Mouse (Mus musculus) urinary bladder, postnatal 10 days (tissue): ENCODE measurements around the gene Sec24c.

Experiments
- DNase-seq: peaks from one replicate; pipeline ENCODE4 v3.0.0; 2022; ENCODE audit warnings: low spot score

Sec24c gene

DNA sequence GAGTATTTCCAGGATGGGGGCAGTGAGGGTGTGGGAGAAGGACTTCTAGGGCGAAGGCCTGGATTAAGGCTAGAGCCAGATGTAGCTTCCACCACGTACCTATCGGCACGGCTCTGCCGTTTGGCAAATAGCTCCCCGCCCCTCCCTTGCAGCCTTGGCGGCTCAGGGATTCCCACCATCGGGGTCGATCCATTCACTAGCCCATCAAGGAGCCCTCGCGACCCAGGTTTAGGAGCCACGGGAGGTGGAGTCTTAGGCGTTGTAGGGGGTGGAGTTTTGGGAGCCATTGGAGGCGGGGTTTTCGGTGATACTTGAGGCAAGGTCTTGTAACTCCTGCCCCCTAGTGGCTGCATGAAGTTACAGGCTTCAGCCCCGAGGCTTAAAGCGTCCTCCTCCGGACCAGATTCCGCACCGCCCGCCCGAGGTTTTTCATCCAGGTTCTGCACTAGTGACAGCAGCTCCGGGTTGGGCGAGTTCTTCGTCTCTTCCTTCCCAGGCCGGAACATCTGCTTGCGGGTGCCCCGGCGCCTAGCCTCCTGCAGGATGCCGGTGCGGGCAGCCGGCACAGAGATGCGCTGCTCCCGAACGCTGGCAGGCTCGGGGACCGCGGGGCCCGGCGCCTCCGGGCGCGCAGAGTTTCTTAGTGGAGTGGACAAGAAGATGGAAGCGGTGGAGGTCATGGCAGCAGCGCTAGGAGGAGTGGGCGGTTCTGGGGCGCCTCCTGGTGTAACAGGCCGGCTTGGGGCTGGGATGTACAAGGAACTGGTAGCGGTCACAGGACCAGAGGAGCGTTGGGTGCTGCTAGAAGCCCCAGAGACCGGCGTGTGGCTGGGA lies 13.1 kb upstream of the Sec24c start:
- DNase-seq, result peak; percentile 63

DNA sequence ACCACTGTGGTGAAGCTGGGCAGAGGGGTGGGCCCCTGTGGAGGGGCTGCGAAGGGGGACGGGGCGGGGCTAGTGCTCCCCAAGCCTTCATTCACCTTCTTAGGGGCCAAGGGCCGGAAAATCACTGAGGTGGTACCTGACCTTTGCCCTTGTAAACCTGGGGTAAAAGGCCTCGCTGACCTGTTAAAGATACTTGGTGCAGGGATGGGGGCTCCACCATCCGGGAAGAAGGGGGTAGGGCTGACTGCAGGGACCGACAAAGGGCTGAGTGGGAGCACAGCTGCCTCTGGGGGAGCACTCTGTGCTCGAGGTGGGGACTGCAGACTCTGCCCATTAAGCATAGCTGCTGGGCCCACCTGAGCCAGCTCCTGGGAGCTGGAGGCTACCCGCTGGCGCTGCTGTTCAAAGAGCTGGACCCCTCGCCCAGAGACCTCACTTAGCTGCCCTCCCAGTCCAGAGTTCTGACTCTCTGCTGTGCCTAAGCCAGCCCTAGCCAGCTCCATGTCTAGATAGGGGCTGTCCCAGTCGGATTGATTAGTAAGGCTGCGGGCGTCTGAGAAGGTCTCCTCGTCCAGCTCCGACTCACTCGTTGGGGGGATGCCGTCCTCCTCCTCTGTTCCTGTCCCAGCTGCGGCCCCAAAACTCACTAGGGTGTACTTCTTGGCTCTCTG lies 12.3 kb upstream of the Sec24c start:
- DNase-seq, result no peak

DNA sequence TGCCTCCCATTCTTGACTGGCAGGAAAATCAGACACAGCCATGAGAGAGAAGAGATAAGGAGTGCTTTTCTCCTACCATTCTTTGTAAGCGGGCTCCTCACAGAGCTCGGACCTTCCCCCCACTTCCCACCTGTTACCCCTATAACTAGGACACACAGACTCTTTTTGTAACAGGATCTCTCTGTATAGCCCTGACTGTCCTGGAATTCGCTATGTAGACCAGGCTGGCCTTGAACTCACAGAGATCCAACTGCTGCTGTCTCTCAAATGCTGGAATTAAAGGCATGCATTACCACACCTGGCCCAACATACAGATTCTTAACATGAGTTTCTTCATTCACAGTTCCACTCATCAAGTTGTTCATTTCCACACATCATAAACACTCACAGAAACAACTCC lies 11.4 kb upstream of the Sec24c start:
- no peak for DNase-seq

DNA sequence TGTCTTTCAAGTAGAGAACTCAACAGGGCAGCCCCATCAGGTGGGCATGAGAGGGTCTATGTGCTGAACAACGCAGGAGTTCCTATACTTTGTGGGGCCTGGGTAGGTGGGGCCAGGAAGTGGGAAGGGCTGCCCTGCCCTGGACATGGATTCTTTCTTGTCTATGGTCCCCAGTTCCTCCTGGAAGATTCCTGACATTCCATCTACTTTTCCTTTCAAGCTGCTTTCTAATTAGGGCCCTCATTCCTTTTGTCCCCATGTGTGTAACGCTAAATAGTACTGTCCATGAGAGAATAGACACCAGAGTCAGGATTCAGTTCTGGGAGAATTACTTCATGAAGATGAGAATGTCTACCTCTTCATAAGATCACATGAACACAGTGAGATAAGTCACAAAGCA lies 10.5 kb upstream of the Sec24c start:
- DNase-seq, result no peak

DNA sequence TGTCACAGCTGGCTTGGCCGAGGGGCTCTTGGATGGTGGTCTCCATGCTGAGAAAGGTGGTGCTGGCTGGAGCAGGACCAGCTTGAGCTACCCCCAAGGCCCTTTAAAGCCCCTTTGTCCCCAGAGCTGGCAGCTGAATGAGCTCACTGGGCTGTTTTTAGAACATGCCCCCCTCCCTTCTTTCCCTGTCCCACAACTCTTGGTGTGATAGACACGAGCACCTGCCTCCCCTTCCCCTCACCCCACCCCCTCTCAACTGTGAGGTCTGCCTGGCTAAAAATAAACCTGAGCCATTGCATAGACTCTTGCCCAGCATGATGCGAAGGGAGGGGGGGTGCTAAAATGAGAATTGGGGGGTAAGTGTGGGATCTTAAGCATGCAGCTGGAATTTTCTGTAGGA lies 9.7 kb upstream of the Sec24c start:
- DNase-seq, result no peak

DNA sequence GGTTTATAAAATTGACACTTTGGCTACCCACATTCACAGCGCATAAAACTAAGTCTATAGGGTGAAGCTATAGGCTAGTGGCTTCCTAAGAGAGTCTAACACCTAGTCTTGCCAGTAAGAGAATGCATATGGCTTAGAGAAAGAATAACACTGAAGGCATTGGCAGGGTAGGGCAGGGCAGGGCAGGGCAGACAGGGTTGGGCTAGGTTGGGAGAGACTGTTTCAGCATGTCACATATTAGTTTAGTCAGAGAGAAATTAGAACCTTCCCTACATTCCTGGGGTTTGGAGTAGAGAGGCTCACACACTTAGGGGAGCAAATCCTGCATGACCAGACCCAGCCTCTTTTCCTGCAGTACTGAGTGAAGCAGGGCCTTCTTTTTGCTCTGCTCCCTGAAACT lies 6.6 kb upstream of the Sec24c start:
- no peak for DNase-seq

DNA sequence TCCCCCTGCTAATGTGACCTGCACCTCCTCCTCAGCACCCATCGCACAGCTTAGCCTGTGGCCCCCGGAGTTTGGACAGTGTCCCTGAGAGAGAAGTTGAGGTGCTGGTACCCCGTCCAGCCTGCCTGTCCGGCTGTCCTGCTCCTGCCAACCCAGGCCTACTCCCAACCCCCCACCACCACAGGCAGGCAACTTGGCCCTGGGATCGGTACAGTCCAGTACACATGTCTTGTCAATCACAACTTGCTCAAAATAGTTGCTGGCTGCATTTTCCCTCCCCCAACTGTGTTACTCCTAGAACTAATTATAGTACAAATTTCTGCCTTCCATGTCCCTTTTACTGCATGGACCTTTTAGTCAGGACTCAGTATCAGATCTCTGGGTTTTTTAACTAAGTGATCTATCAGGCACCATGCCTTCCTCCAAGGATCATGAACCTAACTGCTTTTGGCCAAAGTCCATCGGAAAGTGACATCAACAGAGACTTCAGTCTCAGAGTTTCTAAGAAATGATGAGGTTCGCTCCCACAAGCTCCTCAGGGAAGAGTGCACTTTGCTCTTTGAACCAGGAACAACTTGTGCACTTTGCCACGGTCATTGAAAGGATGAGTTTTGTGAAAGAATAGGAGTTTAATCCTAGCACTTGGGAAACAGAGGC lies 5.8 kb upstream of the Sec24c start, which contains the start of gene Synpo2l:
TSS of gene Synpo2l (minus strand) at position 201 of the 657 bp plus-strand sequence.
- no peak for DNase-seq

DNA sequence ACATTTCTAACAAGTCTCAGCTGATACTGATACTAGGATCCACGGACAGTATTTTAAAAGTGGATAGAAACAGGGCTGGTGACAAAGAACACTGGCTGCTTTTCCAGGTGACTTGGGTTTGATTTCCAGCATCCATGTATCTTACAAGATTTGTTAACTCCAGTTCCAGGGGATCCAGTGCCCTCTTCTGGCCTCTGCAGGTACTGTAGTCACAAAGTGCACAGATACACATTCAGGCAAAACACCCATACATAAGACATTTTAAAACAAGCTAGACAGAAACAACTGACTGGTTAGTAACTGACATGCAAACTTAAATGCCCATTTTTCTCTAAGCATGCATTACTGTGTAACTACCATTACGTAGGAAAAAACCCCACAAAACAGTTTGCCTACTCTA lies 1.1 kb upstream of the Sec24c start:
- DNase-seq, result no peak

DNA sequence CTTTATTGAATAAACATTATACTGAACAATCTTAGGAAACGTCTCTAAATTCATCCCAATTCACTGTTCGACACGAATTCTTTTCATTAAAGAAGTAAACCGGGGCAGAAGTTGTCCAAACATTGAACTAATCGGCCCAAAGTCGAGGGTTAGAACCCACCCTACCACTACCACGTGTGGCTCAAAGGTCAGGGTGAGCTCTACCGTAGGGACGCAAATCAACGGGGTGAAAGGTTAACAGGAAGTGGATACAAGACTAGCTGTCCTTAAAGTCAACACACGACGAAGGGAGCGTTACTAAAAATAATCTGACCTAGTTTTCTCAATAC lies 409 bp upstream of the Sec24c start:
- no peak for DNase-seq

DNA sequence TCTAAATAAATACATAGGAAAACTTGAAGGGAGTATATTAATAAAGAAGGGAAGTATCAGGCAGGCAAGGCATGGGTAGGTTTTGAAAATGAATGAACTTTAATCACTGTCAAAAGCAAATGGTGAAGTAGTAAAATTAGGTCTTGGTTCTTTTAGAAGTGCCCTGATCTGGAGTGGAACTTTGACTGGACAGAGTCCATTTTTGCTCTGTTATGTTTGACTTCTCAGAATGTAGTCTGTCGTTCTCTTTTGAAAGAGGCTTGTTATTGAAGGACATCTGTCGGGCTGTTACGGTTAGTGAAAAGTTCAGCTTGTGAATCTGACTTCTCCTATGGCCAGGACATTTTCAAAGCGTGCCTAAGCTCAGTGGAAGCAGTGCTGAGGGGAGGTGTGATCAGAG lies 3.8 kb downstream of the Sec24c start:
- no peak for DNase-seq

DNA sequence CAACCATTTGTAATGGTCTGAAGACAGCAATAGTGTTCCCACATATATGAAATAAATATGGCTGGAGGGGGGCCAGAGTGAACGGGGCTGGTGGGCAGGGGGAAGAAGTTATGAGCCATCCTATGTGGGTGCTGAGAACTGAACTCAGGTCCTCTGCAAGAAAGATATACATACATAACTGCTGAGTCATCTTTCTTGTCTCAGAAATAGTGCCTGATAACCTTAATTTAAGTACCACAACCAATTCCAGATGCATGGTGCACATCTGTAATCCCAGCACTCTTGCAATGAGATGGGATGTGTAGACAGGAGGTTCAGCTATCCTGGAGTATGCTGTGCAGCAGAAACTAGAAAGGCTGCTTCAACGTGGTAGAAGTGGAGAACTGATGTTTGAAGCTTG lies 7.6 kb downstream of the Sec24c start:
- no peak for DNase-seq

DNA sequence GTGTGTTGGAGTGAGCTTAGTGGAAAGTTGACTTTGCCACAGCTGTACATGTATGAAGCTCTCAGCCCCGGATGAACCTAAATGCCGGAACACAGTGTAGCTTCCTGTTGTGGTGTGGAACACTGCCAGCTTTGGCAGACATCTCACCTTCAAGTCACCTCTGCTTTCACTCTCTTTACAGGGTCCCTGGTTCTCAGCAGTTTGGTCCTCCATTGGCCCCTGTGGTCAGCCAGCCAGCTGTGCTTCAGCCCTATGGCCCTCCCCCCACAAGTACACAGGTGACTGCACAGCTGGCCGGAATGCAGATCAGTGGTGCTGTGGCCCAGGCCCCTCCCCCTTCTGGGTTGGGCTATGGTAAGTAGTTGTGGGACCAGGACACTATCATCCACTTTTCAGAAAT lies 8.4 kb downstream of the Sec24c start:
- no peak for DNase-seq

DNA sequence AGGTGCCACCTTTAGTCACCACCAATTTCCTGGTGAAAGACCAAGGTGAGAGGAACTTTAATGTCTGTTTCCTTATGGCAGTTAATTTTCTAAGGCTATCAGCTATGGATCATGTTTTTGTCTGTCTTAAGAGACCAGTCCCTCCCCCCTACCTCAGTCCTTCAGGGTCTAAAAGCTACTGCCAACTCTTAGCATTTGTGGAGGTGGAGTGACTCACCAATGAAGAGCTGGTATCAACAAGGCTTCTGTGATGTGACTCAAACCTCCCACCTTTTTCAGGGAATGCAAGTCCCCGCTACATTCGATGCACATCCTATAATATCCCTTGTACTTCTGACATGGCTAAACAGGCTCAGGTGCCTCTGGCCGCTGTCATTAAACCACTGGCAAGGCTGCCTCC lies 12.5 kb downstream of the Sec24c start:
- DNase-seq, result no peak

DNA sequence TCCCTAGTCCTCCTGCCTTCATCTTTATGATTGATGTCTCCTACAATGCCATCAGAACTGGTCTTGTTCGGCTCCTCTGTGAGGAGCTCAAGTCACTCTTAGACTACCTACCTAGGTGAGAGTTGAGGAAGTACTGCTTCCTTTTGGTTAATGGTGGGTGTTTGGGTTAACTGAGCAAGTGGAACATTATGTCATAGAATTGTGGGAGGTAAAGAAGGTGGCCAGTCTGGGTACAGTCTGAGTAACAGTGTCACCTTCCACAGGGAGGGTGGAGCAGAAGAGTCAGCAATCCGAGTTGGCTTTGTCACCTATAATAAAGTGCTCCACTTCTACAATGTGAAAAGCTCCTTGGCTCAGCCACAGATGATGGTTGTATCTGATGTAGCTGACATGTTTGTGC lies 14.9 kb downstream of the Sec24c start:
- no peak for DNase-seq

DNA sequence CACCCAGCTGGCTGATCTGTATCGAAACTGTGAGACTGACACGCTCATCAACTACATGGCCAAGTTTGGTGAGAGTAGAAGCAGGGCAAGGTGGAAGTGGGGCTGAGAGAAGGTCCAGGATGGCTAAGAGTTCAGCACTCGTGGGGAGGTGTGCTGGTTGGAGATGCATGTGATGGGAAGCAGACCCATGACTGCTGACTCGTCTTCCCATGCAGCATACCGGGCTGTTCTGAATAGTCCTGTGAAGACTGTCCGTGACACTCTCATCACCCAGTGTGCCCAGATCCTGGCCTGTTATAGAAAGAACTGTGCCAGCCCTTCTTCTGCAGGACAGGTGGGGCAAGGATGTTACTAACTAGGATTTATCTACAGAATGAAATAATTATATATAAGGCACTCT lies 17.7 kb downstream of the Sec24c start:
- no peak for DNase-seq

DNA sequence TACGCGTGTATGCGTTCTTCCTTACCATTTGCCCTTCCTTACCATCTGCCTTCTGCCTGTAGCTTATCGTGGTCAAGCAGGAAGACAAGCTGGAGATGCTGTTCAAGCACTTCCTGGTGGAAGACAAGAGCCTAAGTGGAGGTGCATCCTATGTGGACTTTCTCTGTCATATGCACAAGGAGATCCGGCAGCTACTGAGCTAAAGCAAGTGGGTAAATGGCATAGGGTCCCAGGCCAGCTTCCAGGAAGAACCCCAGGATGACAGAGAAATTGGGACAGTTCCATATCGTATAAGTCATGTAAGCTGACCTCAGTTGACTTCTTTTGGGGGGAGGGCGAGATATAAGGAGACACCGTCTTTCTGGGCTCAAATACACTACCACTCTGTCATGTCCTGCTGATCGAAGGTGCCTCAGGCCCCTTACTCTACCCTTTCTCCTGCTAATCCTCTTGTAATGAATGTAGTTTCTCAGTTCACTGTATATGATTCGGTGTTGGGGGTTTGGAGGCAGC lies 19.5 kb downstream of the Sec24c start:
- DNase-seq, result no peak

DNA sequence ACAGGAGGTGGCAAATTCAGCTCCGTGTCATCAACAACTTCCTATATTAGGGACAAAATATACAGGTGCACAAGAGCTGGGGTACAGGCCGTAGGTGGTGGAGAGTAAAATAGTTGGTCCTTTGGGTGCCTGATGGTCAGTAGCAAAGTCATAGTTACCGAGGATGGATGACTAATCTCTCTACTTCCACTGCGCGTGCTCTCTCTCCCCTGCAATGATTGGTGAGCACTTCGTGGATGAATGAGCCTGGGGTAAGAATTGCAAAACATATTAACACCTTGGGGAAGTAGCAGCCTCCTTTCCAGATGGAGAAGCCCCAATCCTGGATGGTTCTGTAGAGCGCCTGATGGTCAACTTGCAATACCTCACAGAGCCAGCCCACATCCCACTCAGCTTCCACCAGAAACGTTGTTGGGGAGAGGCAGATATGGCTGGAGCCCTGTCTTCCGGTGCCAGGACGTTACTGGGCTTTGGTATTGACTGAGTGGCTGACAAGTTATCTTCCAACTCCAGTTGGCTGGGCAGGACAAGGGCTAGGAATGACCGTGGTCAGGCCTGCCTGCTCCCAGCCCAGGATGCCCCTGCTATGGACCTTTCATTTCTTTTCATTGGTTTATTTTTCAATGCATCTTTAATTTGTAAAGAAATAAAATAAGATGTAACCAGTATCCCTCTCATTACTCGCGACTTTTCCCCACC lies 20.2 kb downstream of the Sec24c start:
- DNase-seq, result no peak

DNA sequence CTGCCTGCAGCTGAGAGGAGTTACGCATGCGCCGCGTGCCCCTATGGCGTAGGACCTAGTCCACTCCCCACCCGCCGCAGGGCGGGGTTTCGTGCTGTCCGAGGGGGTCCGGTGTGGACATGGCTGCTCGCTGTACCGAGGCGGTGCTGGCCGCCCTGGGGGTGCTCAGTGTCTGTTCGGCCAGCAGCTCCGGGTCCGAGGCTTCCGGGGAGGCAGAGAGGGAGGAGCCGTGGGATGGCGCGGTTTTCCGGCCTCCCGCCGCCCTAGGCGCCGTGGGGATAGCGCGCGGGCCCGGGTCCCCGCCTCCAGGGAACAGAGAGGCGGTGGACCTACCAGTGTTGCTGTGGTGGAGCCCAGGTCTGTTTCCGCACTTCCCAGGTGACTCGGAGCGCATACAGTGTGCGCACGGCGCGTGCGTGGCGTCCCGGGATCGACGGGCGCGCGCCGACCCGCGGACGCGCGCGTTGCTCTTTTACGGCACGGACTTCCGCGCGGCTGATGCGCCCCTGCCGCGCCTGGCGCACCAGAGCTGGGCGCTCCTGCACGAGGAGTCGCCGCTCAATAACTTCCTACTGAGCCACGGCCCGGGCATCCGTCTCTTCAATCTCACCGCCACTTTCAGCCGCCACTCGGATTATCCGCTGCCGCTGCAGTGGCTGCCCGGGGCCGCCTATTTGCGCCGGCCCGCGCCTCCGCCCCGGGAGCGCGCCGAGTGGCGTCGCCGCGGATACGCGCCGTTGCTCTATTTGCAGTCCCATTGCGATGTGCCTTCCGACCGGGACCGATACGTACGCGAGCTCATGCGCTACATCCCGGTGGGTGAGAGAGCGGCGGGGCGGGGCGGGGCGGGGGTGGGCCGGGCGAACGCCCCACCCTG lies 21.0 kb downstream of the Sec24c start, which contains the start of gene Fut11:
TSS of gene Fut11 (plus strand) at position 85 of the 877 bp plus-strand sequence.
- DNase-seq, result peak; percentile 54

DNA sequence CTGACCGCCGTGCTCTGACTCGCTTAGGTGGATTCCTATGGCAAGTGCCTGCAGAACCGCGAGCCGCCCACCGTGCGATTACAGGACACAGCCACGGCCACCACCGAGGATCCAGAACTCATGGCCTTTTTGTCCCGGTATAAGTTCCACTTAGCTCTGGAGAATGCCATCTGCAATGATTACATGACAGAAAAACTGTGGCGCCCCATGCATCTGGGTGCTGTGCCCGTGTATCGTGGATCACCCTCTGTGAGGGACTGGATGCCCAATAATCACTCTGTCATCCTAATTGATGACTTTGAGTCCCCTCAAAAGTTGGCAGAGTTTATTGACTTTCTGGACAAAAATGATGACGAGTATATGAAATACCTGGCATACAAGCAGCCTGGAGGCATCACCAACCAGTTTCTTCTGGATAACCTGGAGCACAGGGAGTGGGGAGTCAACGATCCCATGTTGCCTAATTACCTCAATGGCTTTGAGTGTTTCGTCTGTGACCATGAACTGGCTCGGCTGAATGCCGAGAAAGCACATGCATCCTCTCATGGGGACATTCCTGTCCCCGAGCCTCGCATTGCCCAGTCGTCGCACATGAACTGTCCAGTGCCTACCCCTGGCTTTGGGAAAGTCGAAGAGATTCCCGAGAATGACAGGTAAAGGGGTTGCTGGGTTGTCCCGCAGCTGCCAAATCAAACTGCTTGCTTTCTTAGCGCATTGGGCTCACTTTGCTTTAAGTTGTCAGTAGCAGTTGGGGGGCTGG lies 21.8 kb downstream of the Sec24c start:
- DNase-seq, result no peak

DNA sequence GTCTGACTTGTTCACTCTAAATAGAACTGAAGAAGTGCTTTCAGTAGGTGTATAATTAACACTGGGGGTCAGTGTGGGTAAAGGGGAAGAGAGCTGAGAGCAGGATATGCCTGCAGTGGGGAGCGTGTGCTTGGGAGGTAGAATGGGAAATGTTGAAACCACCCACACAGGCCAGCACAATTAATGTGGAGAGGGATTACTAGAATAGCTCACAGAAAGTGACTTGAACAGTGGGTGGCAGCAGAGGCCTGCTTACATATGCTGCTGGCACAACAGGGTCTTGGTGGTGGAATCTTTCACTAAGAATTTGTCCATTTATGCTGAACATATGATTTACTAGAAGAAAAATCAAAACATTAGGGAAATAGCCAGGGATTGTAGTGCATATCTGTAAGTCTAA lies 22.9 kb downstream of the Sec24c start:
- no peak for DNase-seq

DNA sequence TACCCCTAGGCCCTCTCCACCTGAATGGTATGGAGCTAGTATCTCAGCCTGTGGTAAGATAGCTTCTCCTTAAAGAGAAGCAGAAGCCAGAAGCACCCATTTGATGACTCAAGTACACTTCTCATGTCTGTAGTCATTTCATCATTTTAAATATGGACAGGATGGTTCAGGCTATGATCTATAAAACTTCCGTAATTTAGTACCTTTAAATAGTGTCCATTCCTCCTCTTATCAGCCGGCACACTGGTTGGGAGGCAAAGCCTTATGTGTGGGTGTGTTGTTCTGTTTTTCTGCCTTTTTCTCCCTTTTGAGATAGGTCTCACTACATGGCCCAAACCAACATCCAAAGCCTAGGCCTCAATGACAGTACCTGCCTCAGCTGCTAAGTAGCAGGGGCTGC lies 24.4 kb downstream of the Sec24c start:
- DNase-seq, result no peak
